Mouse (Mus musculus): ENCODE data around the gene Phlpp2. TPM values are rescaled to one million over a fixed set of nuclear protein-coding genes. Genes with fewer than 3 reads are reported as not detected.

The Phlpp2 gene
- polyA plus RNA-seq, 1 experiment from 2014 or later, result 6.9 TPM

Other genes with a start within 250 kb of the Phlpp2 start
- 154 and 165 TPM in 2 replicates for gene Ist1, start 175.3 kb upstream of the Phlpp2 start, polyA plus RNA-seq (2014; fragmentation: Nextera tagmentation; extraction: Ambion mirVana)
- gene Zfp821, start 163.0 kb upstream of the Phlpp2 start, polyA plus RNA-seq (2014; fragmentation: Nextera tagmentation; extraction: Ambion mirVana), result 29.7 and 33.0 TPM in 2 replicates
- gene Atxn1l, start 130.8 kb upstream of the Phlpp2 start, polyA plus RNA-seq (2014; fragmentation: Nextera tagmentation; extraction: Ambion mirVana), result 6.0 and 6.9 TPM in 2 replicates
- 36.5 and 39.2 TPM in 2 replicates for gene Ap1g1, start 90.0 kb upstream of the Phlpp2 start, polyA plus RNA-seq (2014; fragmentation: Nextera tagmentation; extraction: Ambion mirVana)
- 2.3 and 4.5 TPM in 2 replicates for gene Marveld3, start 93.7 kb downstream of the Phlpp2 start, polyA plus RNA-seq (2014; fragmentation: Nextera tagmentation; extraction: Ambion mirVana)
- not detected in 2 replicates for gene Tat, start 121.9 kb downstream of the Phlpp2 start, polyA plus RNA-seq (2014; fragmentation: Nextera tagmentation; extraction: Ambion mirVana)
- 0.63 and 0.74 TPM in 2 replicates for gene Chst4, start 171.2 kb downstream of the Phlpp2 start, polyA plus RNA-seq (2014; fragmentation: Nextera tagmentation; extraction: Ambion mirVana)
- 9.1 and 9.3 TPM in 2 replicates for gene Zfp612, start 211.2 kb downstream of the Phlpp2 start, polyA plus RNA-seq (2014; fragmentation: Nextera tagmentation; extraction: Ambion mirVana)
- gene Gm21964, start 232.7 kb downstream of the Phlpp2 start, polyA plus RNA-seq (2014; fragmentation: Nextera tagmentation; extraction: Ambion mirVana), result not detected in 2 replicates
- not detected in 2 replicates for gene Gm17720, start 234.2 kb downstream of the Phlpp2 start, polyA plus RNA-seq (2014; fragmentation: Nextera tagmentation; extraction: Ambion mirVana)